9 mouse cellular contexts compared by ENCODE assay signal in the genomic region with DNA sequence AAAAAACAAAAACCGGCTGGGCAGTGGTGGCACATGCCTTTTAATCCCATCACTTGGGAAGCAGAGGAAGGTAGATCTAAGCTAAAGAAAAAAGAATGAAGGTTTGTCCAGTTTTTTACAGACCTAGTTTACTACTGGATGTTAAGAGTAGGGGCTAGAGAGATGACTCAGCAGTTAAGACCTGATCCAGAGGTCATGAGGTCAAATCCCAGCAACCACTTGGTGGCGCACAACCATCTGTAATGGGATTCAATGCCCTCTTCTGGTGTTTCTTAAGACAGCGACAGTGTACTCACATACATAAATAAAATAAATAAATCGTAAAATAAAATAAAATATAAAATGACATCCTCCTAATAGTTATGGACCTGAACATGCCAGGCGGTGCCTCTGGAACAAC. TPM values are rescaled to one million over a fixed set of nuclear protein-coding genes. Genes with fewer than 3 reads are reported as not detected.
DNase-seq lines count a peak whose midpoint lies in the region; ATAC-seq and TF ChIP-seq lines count a peak whose summit lies in the region.
"Had no signal": no experiment of that assay in that cellular context is flagged by ENCODE, and none has a peak within 500 bp of the region (broad histone marks: within the 10 kb centered on the region; RNA-seq: fewer than 3 reads in every experiment).

No protein-coding gene starts in this region.

- H3K27me3 ChIP-seq in liver, embryonic 11.5 days (replicated peaks; ENCODE audit: control insufficient read depth, insufficient read depth, low read length), result no peaks in the 10 kb centered on the region
- no peaks in the 10 kb centered on the region for H3K27me3 ChIP-seq in cerebellum, adult 2 months (ENCODE audit: control insufficient read depth, insufficient read depth, low read length)
- H3K27me3 ChIP-seq: heart, embryonic 13.5 days had no signal

- peak; percentile 35; the same call in 1 of the 2 replicates for TF ChIP-seq CTCF in cerebellum, adult 2 months (IDR thresholded peaks at IDR 0.05; ENCODE audit: borderline replicate concordance, insufficient read depth, low read depth, low read length)

- no peak for TF ChIP-seq POLR2A in cerebellum, adult 2 months (IDR thresholded peaks at IDR 0.05; ENCODE audit: borderline replicate concordance, insufficient read depth, low read length)

- H3K4me2 ChIP-seq in liver, embryonic 11.5 days, result no peak overlapping the region
- H3K4me2 ChIP-seq: heart, embryonic 13.5 days had no signal

- intact Hi-C loops in heart, postnatal 36 days (cut with DNase I), result loop anchor here (2.0 kb wide), 1 partner anchor 107 kb away; no protein-coding TSS in a partner anchor

- DNase-seq in liver (peak; percentile 50), R1 (ENCODE audit: low read depth, low spot score) (peak; percentile 92)
- no peak for DNase-seq in liver, embryonic 11.5 days (ENCODE audit: low spot score)
- peak; percentile 25 for DNase-seq in cerebellum, adult 2 months
- peak; percentile 34 to 58 for DNase-seq in heart, postnatal 36 days
- DNase-seq in left cerebral cortex, adult 11 months (ENCODE audit: low spot score), result no peak

- no peak overlapping the region for H3K27ac ChIP-seq in liver, embryonic 11.5 days (ENCODE audit: low read depth, low read length)
- no peak overlapping the region for H3K27ac ChIP-seq in cerebellum, adult 2 months (ENCODE audit: insufficient read depth, low read length)
- H3K27ac ChIP-seq: heart, embryonic 13.5 days had no signal

- no peak overlapping the region for H3K9ac ChIP-seq in liver, embryonic 11.5 days (ENCODE audit: low read depth, low read length)
- H3K9ac ChIP-seq: heart, embryonic 13.5 days had no signal

- H3K4me3 ChIP-seq in liver, embryonic 11.5 days (ENCODE audit: low read depth, low read length), result no peak overlapping the region
- no peak overlapping the region for H3K4me3 ChIP-seq in cerebellum, adult 2 months (replicated peaks; ENCODE audit: insufficient read depth, low read depth, low read length)
- H3K4me3 ChIP-seq: heart, embryonic 13.5 days; myocyte had no signal

- H3K36me3 ChIP-seq in liver, embryonic 11.5 days (ENCODE audit: control insufficient read depth, insufficient read depth, low read length), result peaks cover 35% of the 10 kb centered on the region

- 71% methylated on average over 5 of the region's 5 CpGs for WGBS in liver, embryonic 11.5 days
- 64% methylated on average over 5 of the region's 5 CpGs for WGBS in cerebellum, adult 2 months

- H3K9me3 ChIP-seq in liver, embryonic 11.5 days (ENCODE audit: control insufficient read depth, low read length), result no peaks in the 10 kb centered on the region
- H3K9me3 ChIP-seq: heart, embryonic 13.5 days had no signal

- no peaks in the 10 kb centered on the region for H3K4me1 ChIP-seq in liver, embryonic 11.5 days (replicated peaks; ENCODE audit: control insufficient read depth, insufficient read depth, low read length)
- no peaks in the 10 kb centered on the region for H3K4me1 ChIP-seq in cerebellum, adult 2 months (ENCODE audit: control insufficient read depth, insufficient read depth, low read length)
- H3K4me1 ChIP-seq: heart, embryonic 13.5 days had no signal

- no peak for ATAC-seq in liver, embryonic 11.5 days (replicated peaks; ENCODE audit: low FRiP score)
- ATAC-seq in megakaryocyte progenitor cell, adult 5-6 weeks (replicated peaks; ENCODE audit: poor library complexity), result 0 out of 2 replicates have a peak, but pooled peaks have one; percentile 44

RNA-seq across cellular contexts. Expression of a gene that starts 38.2 kb away (rescaled TPM):
- polyA plus RNA-seq in liver, embryonic 11.5 days (2014; fragmentation: Nextera tagmentation; extraction: Ambion mirVana), result 46.3 and 52.0 TPM in 2 replicates
- polyA plus RNA-seq in cerebellum, adult 2 months (2012; rRNA removed), result 79.9 and 86.7 TPM in 2 replicates
- 10 to 100 TPM; 74.1 to 89.9 TPM for total RNA-seq in heart, postnatal 36 days (2021)
- total RNA-seq in megakaryocyte progenitor cell, adult 5-6 weeks (2015), result 34.2 and 45.1 TPM in 2 replicates
- total RNA-seq in megakaryocyte progenitor cell, adult 5-6 weeks (2017), result 33.5 and 75.6 TPM in 2 replicates

RNA-seq across cellular contexts. Expression of a gene that starts 53.3 kb away (rescaled TPM):
- polyA plus RNA-seq in liver, embryonic 11.5 days (2014; fragmentation: Nextera tagmentation; extraction: Ambion mirVana), result 127 and 132 TPM in 2 replicates
- 28.8 and 29.3 TPM in 2 replicates for polyA plus RNA-seq in cerebellum, adult 2 months (2012; rRNA removed)
- 10 to 100 TPM; 26.3 TPM for total RNA-seq in heart, postnatal 36 days (2021)
- 66.7 and 70.7 TPM in 2 replicates for total RNA-seq in megakaryocyte progenitor cell, adult 5-6 weeks (2015)
- 83.0 and 104 TPM in 2 replicates for total RNA-seq in megakaryocyte progenitor cell, adult 5-6 weeks (2017)

Comparison
In these comparisons a context has a peak if more than half of its experiments do, and no peak if none do; other contexts are left out.
1. DNase-seq: peak in liver (single experiment), R1 (single experiment), cerebellum, adult 2 months (2 of 2) and heart, postnatal 36 days (2 of 2); none in liver, embryonic 11.5 days (single experiment) and left cerebral cortex, adult 11 months (single experiment).